Comparison of ENCODE assay signal across 10 mouse cellular contexts in genomic region chr5:88930129-88930528, GRCm38 (mm10). TPM values are rescaled to one million over a fixed set of nuclear protein-coding genes. Genes with fewer than 3 reads are reported as not detected.
DNase-seq lines count a peak whose midpoint lies in the region; ATAC-seq and TF ChIP-seq lines count a peak whose summit lies in the region.
"Had no signal": no experiment of that assay in that cellular context is flagged by ENCODE, and none has a peak within 500 bp of the region (broad histone marks: within the 10 kb centered on the region; RNA-seq: fewer than 3 reads in every experiment).

No protein-coding gene starts in this region.

- peak overlapping the region; percentile 50 for H3K4me2 ChIP-seq in forebrain, embryonic 13.5 days
- H3K4me2 ChIP-seq in forebrain, embryonic 11.5 days (ENCODE audit: low read depth, low read length, severe bottlenecking): no peak overlapping the region
- H3K4me2 ChIP-seq in forebrain, embryonic 16.5 days (ENCODE audit: low read length): peak overlapping the region; percentile 49
- peak overlapping the region; percentile 41 for H3K4me2 ChIP-seq in midbrain, embryonic 15.5 days

- no peak for DNase-seq in forebrain, embryonic 11.5 days (ENCODE audit: low spot score)
- DNase-seq in layer of hippocampus, adult 2 months (ENCODE audit: low spot score in 2 of 2): no peak
- no peak for DNase-seq in layer of hippocampus, adult 9-10 months (ENCODE audit: low spot score)
- no peak for DNase-seq in urinary bladder, postnatal 14 days (ENCODE audit: low spot score)

- TF ChIP-seq CTCF in layer of hippocampus, adult 2 months (conservative IDR thresholded peaks at IDR 0.05): no peak

- ATAC-seq in forebrain, embryonic 13.5 days: peak; percentile 48
- no peak for ATAC-seq in forebrain, embryonic 11.5 days (replicated peaks; ENCODE audit: low FRiP score)
- peak; percentile 37 for ATAC-seq in forebrain, embryonic 16.5 days
- ATAC-seq in midbrain, embryonic 15.5 days (replicated peaks): peak; percentile 55
- no peak for ATAC-seq in monocyte, adult 5-6 weeks (replicated peaks; ENCODE audit: insufficient number of reproducible peaks, low FRiP score, low TSS enrichment, poor library complexity, severe bottlenecking)

- peaks cover 32% of the 10 kb centered on the region for H3K4me1 ChIP-seq in forebrain, embryonic 13.5 days
- peaks cover 6% of the 10 kb centered on the region; the same call in 1 of the 2 replicates for H3K4me1 ChIP-seq in forebrain, embryonic 11.5 days (replicated peaks; ENCODE audit: control insufficient read depth, insufficient read depth, low read length)
- H3K4me1 ChIP-seq in forebrain, embryonic 16.5 days (replicated peaks; ENCODE audit: control insufficient read depth, insufficient read depth, low read length): peaks cover 28% of the 10 kb centered on the region
- peaks cover 25% of the 10 kb centered on the region for H3K4me1 ChIP-seq in midbrain, embryonic 15.5 days

- no peak overlapping the region for H3K27ac ChIP-seq in forebrain, embryonic 13.5 days
- H3K27ac ChIP-seq in forebrain, embryonic 11.5 days (ENCODE audit: low read depth, low read length): no peak overlapping the region
- H3K27ac ChIP-seq in layer of hippocampus, adult 2 months: peak overlapping the region; percentile 85
- peak overlapping the region; percentile 48 for H3K27ac ChIP-seq in forebrain, embryonic 16.5 days (ENCODE audit: low read length)
- 0 out of 2 replicates have a peak overlapping the region, but pooled peaks have one; percentile 44 for H3K27ac ChIP-seq in midbrain, embryonic 15.5 days

- 76% methylated on average over 5 of the region's 5 CpGs for WGBS in forebrain, embryonic 13.5 days
- WGBS in forebrain, embryonic 11.5 days: 79% methylated on average over 5 of the region's 5 CpGs
- 56% methylated on average over 5 of the region's 5 CpGs for WGBS in forebrain, embryonic 16.5 days
- 75% methylated on average over 5 of the region's 5 CpGs for WGBS in midbrain, embryonic 15.5 days

- H3K9ac ChIP-seq in forebrain, embryonic 13.5 days: no peak overlapping the region
- H3K9ac ChIP-seq in forebrain, embryonic 11.5 days (ENCODE audit: low read length): no peak overlapping the region
- no peak overlapping the region for H3K9ac ChIP-seq in forebrain, embryonic 16.5 days (replicated peaks; ENCODE audit: low read depth, low read length)
- H3K9ac ChIP-seq in midbrain, embryonic 15.5 days: no peak overlapping the region
- H3K9ac ChIP-seq: liver, postnatal 0 days had no signal

- H3K9me3 ChIP-seq in forebrain, embryonic 13.5 days (replicated peaks): no peaks in the 10 kb centered on the region
- no peaks in the 10 kb centered on the region for H3K9me3 ChIP-seq in forebrain, embryonic 11.5 days (ENCODE audit: control insufficient read depth, low read length)
- no peaks in the 10 kb centered on the region for H3K9me3 ChIP-seq in forebrain, embryonic 16.5 days (ENCODE audit: control insufficient read depth, low read length)
- no peaks in the 10 kb centered on the region for H3K9me3 ChIP-seq in midbrain, embryonic 15.5 days

- no peak overlapping the region for H3K4me3 ChIP-seq in forebrain, embryonic 13.5 days
- H3K4me3 ChIP-seq in forebrain, embryonic 11.5 days (ENCODE audit: low read depth, low read length): no peak overlapping the region
- H3K4me3 ChIP-seq in layer of hippocampus, adult 2 months: peak overlapping the region; percentile 27
- no peak overlapping the region; the same call in 1 of the 2 replicates for H3K4me3 ChIP-seq in forebrain, embryonic 16.5 days (replicated peaks; ENCODE audit: low read length)
- no peak overlapping the region for H3K4me3 ChIP-seq in midbrain, embryonic 15.5 days

- no peaks in the 10 kb centered on the region for H3K27me3 ChIP-seq in forebrain, embryonic 13.5 days
- H3K27me3 ChIP-seq in forebrain, embryonic 11.5 days (ENCODE audit: control insufficient read depth, insufficient read depth, low read length): no peaks in the 10 kb centered on the region
- H3K27me3 ChIP-seq in forebrain, embryonic 16.5 days (replicated peaks; ENCODE audit: control insufficient read depth, insufficient read depth, low read length): no peaks in the 10 kb centered on the region
- no peaks in the 10 kb centered on the region; the same call in 1 of the 2 replicates for H3K27me3 ChIP-seq in midbrain, embryonic 15.5 days (replicated peaks)

- no peaks in the 10 kb centered on the region for H3K36me3 ChIP-seq in forebrain, embryonic 13.5 days (ENCODE audit: poor library complexity, severe bottlenecking)
- no peaks in the 10 kb centered on the region for H3K36me3 ChIP-seq in forebrain, embryonic 11.5 days (ENCODE audit: control insufficient read depth, insufficient read depth, low read length)
- no peaks in the 10 kb centered on the region for H3K36me3 ChIP-seq in forebrain, embryonic 16.5 days (ENCODE audit: control insufficient read depth, insufficient read depth)
- no peaks in the 10 kb centered on the region for H3K36me3 ChIP-seq in midbrain, embryonic 15.5 days (replicated peaks)

RNA-seq across cellular contexts. Expression of gene Slc4a4, which starts 43.5 kb away (rescaled TPM):
- 0.68 and 1.1 TPM in 2 replicates for polyA plus RNA-seq in forebrain, embryonic 13.5 days (2015; fragmentation: Nextera tagmentation; extraction: Ambion mirVana)
- 3.0 and 3.1 TPM in 2 replicates for polyA plus RNA-seq in forebrain, embryonic 11.5 days (2014; fragmentation: Nextera tagmentation; extraction: Ambion mirVana)
- total RNA-seq in layer of hippocampus, adult 2 months (2021): 100 to 1,000 TPM; 154 to 161 TPM
- polyA plus RNA-seq in forebrain, embryonic 16.5 days (2015; fragmentation: Nextera tagmentation; extraction: Ambion mirVana): 3.8 and 4.8 TPM in 2 replicates
- polyA plus RNA-seq in midbrain, embryonic 15.5 days (2015; fragmentation: Nextera tagmentation; extraction: Ambion mirVana): 6.7 and 7.7 TPM in 2 replicates
- not detected in 3 replicates for total RNA-seq in monocyte, adult 5-6 weeks (2017)
- total RNA-seq: common myeloid progenitor, adult 5-6 weeks had no signal

Comparison
In these comparisons a context has a peak if more than half of its experiments do, and no peak if none do; other contexts are left out.
1. ATAC-seq: peak in forebrain, embryonic 13.5 days (single experiment), forebrain, embryonic 16.5 days (single experiment) and midbrain, embryonic 15.5 days (single experiment); none in forebrain, embryonic 11.5 days (single experiment) and monocyte, adult 5-6 weeks (single experiment).
2. H3K27ac ChIP-seq: peak in layer of hippocampus, adult 2 months (single experiment), forebrain, embryonic 16.5 days (single experiment) and midbrain, embryonic 15.5 days (single experiment); none in forebrain, embryonic 13.5 days (single experiment) and forebrain, embryonic 11.5 days (single experiment).